Mouse (Mus musculus): ENCODE measurements at regions not wholly inside any gene's neighbourhood (a gene's known extent, or its start where the extent isn't known, plus 50 kb on each side); places are given as distances from the start of the nearest gene placed in this dataset.

- peak; percentile 10 for DNase-seq
Observed at GRCm38 (mm10) chr1:3900354-3900753, 907.3 kb upstream of the Gm37988 start.

- DNase-seq: no peak
Observed at GRCm38 (mm10) chr1:3903432-3903831, 904.3 kb upstream of the Gm37988 start.

GRCm38 (mm10) chr1:3912499-3912898 is 895.2 kb upstream of the Gm37988 start:
- DNase-seq: no peak

- DNase-seq: no peak
Observed at GRCm38 (mm10) chr1:3913631-3914030, 894.1 kb upstream of the Gm37988 start.
